Mouse (Mus musculus) bone marrow macrophage, adult 2 months (primary cell): ENCODE results near the gene Btbd7.

Source experiments
- CTCF ChIP-seq: IDR thresholded peaks from 2 replicates; pipeline ENCODE4 v1.5.1; 2012; ENCODE audit warnings: low read depth, mild to moderate bottlenecking, low read length, moderate library complexity
- POLR2A ChIP-seq: IDR thresholded peaks from 2 replicates; pipeline ENCODE4 v1.6.1; 2012; ENCODE audit warnings: mild to moderate bottlenecking, low read depth, low read length, borderline replicate concordance

GRCm38 (mm10) chr12:102860806-102861205 lies 17.5 kb downstream of the Btbd7 start:
- no peak for TF ChIP-seq CTCF
- TF ChIP-seq POLR2A = no peak
